Mouse (Mus musculus): ENCODE results near the gene Unk.

The Unk gene

GRCm38 (mm10) chr11:116030088-116030897 lies at the start of gene Unk:
Gene Unk, plus strand, starts transcription at chr11:116030322.
- DNase-seq (ENCODE audit: low read depth, low spot score) = peak; percentile 98

GRCm38 (mm10) chr11:115982472-115982871 lies 47.6 kb upstream of the Unk start:
- no peak for DNase-seq (ENCODE audit: low read depth, low spot score)

GRCm38 (mm10) chr11:115983291-115983690 lies 46.8 kb upstream of the Unk start:
- no peak for DNase-seq (ENCODE audit: low read depth, low spot score)

- DNase-seq (ENCODE audit: low read depth, low spot score) = no peak
These were observed 40.4 kb upstream of the Unk start for GRCm38 (mm10) chr11:115989686-115990085.

GRCm38 (mm10) chr11:115992098-115992497 lies 38.0 kb upstream of the Unk start:
- DNase-seq (ENCODE audit: low read depth, low spot score) = no peak

GRCm38 (mm10) chr11:115995256-115995655 lies 34.9 kb upstream of the Unk start:
- no peak for DNase-seq (ENCODE audit: low read depth, low spot score)

GRCm38 (mm10) chr11:115997047-115997446 lies 33.1 kb upstream of the Unk start:
- no peak for DNase-seq (ENCODE audit: low read depth, low spot score)

- no peak for DNase-seq (ENCODE audit: low read depth, low spot score)
These were observed 32.5 kb upstream of the Unk start for GRCm38 (mm10) chr11:115997662-115998061.

- no peak for DNase-seq (ENCODE audit: low read depth, low spot score)
These were observed 31.1 kb upstream of the Unk start for GRCm38 (mm10) chr11:115999027-115999426.

GRCm38 (mm10) chr11:115999538-116000143 lies 30.5 kb upstream of the Unk start:
- DNase-seq (ENCODE audit: low read depth, low spot score) = no peak

GRCm38 (mm10) chr11:116000607-116001006 lies 29.5 kb upstream of the Unk start:
- DNase-seq (ENCODE audit: low read depth, low spot score) = no peak

- no peak for DNase-seq (ENCODE audit: low read depth, low spot score)
These were observed 28.4 kb upstream of the Unk start for GRCm38 (mm10) chr11:116001725-116002124.

- DNase-seq (ENCODE audit: low read depth, low spot score) = no peak
These were observed 27.2 kb upstream of the Unk start for GRCm38 (mm10) chr11:116002894-116003293.

- no peak for DNase-seq (ENCODE audit: low read depth, low spot score)
These were observed 25.8 kb upstream of the Unk start for GRCm38 (mm10) chr11:116004186-116004823.

- DNase-seq (ENCODE audit: low read depth, low spot score) = no peak
These were observed 25.1 kb upstream of the Unk start for GRCm38 (mm10) chr11:116004840-116005700.

GRCm38 (mm10) chr11:116005701-116006419 lies 24.3 kb upstream of the Unk start:
- no peak for DNase-seq (ENCODE audit: low read depth, low spot score)

GRCm38 (mm10) chr11:116007095-116007850 lies 22.8 kb upstream of the Unk start:
- DNase-seq (ENCODE audit: low read depth, low spot score) = no peak

- DNase-seq (ENCODE audit: low read depth, low spot score) = no peak
These were observed 21.7 kb upstream of the Unk start for GRCm38 (mm10) chr11:116008411-116008810.

- no peak for DNase-seq (ENCODE audit: low read depth, low spot score)
These were observed 21.2 kb upstream of the Unk start for GRCm38 (mm10) chr11:116008832-116009375.

- no peak for DNase-seq (ENCODE audit: low read depth, low spot score)
These were observed 20.5 kb upstream of the Unk start for GRCm38 (mm10) chr11:116009661-116010060.

Data from retina, adult 2 months (tissue).